8 mouse cellular contexts compared by ENCODE assay signal in the genomic region with DNA sequence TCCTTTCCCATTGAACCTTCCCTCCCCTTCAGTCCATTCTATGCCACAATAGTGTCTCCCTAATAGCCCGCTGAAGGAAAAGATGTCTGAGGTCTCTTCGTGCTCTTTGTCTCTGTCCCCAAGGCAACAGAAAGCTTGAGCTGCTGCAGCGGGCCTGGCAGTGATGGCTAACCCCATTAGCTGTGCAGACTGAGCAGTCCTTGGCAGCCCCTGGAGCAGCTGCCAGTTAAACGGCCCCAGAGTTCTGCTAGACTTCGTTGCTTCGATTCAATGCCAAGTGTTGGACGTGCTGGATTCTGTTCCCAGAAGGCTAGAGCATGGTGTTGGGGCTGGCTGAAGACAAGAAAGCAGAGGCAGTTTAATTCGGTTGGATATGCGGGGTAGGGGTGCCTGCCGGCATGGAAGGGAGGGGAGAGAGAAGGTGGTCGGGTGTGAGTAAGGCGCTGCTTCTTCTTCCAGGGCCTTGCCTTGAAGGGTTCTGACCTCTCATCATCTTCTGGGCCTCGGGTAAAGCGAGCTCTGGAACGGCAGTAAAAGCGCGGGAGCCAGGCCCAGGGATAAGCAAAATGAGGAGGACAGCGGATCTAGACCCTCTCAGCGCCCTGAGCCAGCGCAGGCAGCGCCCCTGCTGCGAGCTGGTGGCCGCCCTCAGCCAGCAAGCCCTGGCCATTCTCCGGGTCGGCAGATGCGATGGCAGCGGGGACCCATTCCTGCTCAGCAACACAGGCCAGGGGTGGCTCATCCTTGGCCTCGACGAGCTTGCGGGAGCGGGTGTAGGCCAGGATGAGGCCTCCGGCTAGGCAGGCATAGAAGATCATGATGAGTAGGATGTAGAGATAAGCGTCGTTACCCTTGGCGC. TPM values are rescaled to one million over a fixed set of nuclear protein-coding genes. Genes with fewer than 3 reads are reported as not detected.
DNase-seq lines count a peak whose midpoint lies in the region; ATAC-seq lines count a peak whose summit lies in the region.

No protein-coding gene starts in this region.

- H3K4me1 ChIP-seq in kidney, embryonic 14.5 days (ENCODE audit: control insufficient read depth, insufficient read depth, low read length): no peaks in the 10 kb centered on the region
- no peaks in the 10 kb centered on the region for H3K4me1 ChIP-seq in liver, embryonic 13.5 days (replicated peaks)

- H3K4me3 ChIP-seq in kidney, embryonic 14.5 days (ENCODE audit: low read length): peak overlapping the region; percentile 28
- H3K4me3 ChIP-seq in liver, embryonic 13.5 days (replicated peaks): peak overlapping the region; percentile 19

- H3K9me3 ChIP-seq in kidney, embryonic 14.5 days (ENCODE audit: control insufficient read depth, low read length): no peaks in the 10 kb centered on the region
- no peaks in the 10 kb centered on the region for H3K9me3 ChIP-seq in liver, embryonic 13.5 days (replicated peaks)

- H3K27me3 ChIP-seq in kidney, embryonic 14.5 days (ENCODE audit: control insufficient read depth, insufficient read depth, low read length): peaks cover 4% of the 10 kb centered on the region; the same call in 1 of the 2 replicates
- H3K27me3 ChIP-seq in liver, embryonic 13.5 days: peaks cover 35% of the 10 kb centered on the region

- 39% methylated on average over 35 of the region's 35 CpGs for WGBS in kidney, embryonic 14.5 days
- 30% methylated on average over 32 of the region's 35 CpGs for WGBS in liver, embryonic 13.5 days (ENCODE audit: insufficient replicate concordance)

- H3K9ac ChIP-seq in kidney, embryonic 14.5 days (ENCODE audit: low read depth, low read length): peak overlapping the region; percentile 13; the same call in 1 of the 2 replicates
- H3K9ac ChIP-seq in liver, embryonic 13.5 days: no peak overlapping the region

- no peak for DNase-seq in kidney, adult 9 months
- peak; percentile 47 to 50 for DNase-seq in cerebellum, postnatal 14 days
- peak; percentile 10 to 23 for DNase-seq in frontal cortex, postnatal 36 days (ENCODE audit: low spot score in 2 of 2)
- no peak for DNase-seq in liver, embryonic 13.5 days
- DNase-seq in adrenal gland, postnatal 14 days: no peak
- no peak for DNase-seq in urinary bladder, postnatal 4 days (ENCODE audit: low spot score in 2 of 2)
- no peak for DNase-seq in testis, postnatal 10 days (ENCODE audit: low spot score)

- ATAC-seq in kidney, embryonic 14.5 days (ENCODE audit: low FRiP score, low TSS enrichment): peak; percentile 67
- no peak for ATAC-seq in liver, embryonic 13.5 days (ENCODE audit: low read depth)

- H3K36me3 ChIP-seq in kidney, embryonic 14.5 days (ENCODE audit: control insufficient read depth, insufficient read depth, low read length): no peaks in the 10 kb centered on the region
- no peaks in the 10 kb centered on the region for H3K36me3 ChIP-seq in liver, embryonic 13.5 days

- H3K4me2 ChIP-seq in kidney, embryonic 14.5 days (replicated peaks; ENCODE audit: low read depth, low read length): peak overlapping the region; percentile 48
- peak overlapping the region; percentile 42 for H3K4me2 ChIP-seq in liver, embryonic 13.5 days

- H3K27ac ChIP-seq in kidney, embryonic 14.5 days (ENCODE audit: low read depth, low read length): no peak overlapping the region
- H3K27ac ChIP-seq in liver, embryonic 13.5 days: no peak overlapping the region

RNA-seq across cellular contexts. Expression of gene Kcne1l, which starts 0.9 kb away (rescaled TPM):
- polyA plus RNA-seq in kidney, embryonic 14.5 days (2014; fragmentation: Nextera tagmentation; extraction: Ambion mirVana): 19.1 and 19.3 TPM in 2 replicates
- polyA plus RNA-seq in liver, embryonic 13.5 days (2015; fragmentation: Nextera tagmentation; extraction: Ambion mirVana): 0.95 and 0.98 TPM in 2 replicates
- 0.22 and 1.0 TPM in 2 replicates for total RNA-seq in adrenal gland, postnatal 14 days (2021)

Comparison
In these comparisons a context has a peak if more than half of its experiments do, and no peak if none do; other contexts are left out.
1. DNase-seq: peak in cerebellum, postnatal 14 days (2 of 2) and frontal cortex, postnatal 36 days (2 of 2); none in kidney, adult 9 months (single experiment), liver, embryonic 13.5 days (single experiment), adrenal gland, postnatal 14 days (single experiment), urinary bladder, postnatal 4 days (0 of 2) and testis, postnatal 10 days (single experiment).
2. RNA of gene Kcne1l, which starts 0.9 kb away (polyA plus RNA-seq): 19.1 to 19.3 TPM in kidney, embryonic 14.5 days; 0.95 to 0.98 TPM in liver, embryonic 13.5 days; every median in the first group is over 10 times any median in the second.